Mouse (Mus musculus) midbrain, postnatal 0 days (tissue): Measurements from ENCODE around the gene Adcy6. TPM values are rescaled to one million over a fixed set of nuclear protein-coding genes. Genes with fewer than 3 reads are reported as not detected.

Experiments
- ATAC-seq: fragments of 200-750 bp; cut with Nextera tagmentation; 2 replicates; pipeline ENCODE4 v1.8.0; 2017; ENCODE audit warnings: moderate number of reproducible peaks, mild to moderate bottlenecking, moderate TSS enrichment, moderate library complexity; ENCODE audit not compliant: low FRiP score
- DNase-seq: peaks from one replicate; pipeline ENCODE4 v3.0.0-alpha.2; 2015; ENCODE audit warnings: low spot score
- H3K27ac ChIP-seq: fragments of 300-500 bp; sonication (generic); 2 replicates; pipeline ENCODE4 v1.5.1; 2014; ENCODE audit warnings: low read depth, mild to moderate bottlenecking, low read length, mixed read lengths
- H3K27me3 ChIP-seq: fragments of 300-500 bp; sonication (generic); 2 replicates; pipeline ENCODE4 v1.6.1; 2014; ENCODE audit warnings: low read length, control low read depth, mixed read lengths; ENCODE audit not compliant: insufficient read depth
- H3K36me3 ChIP-seq: fragments of 300-500 bp; sonication (generic); 2 replicates; pipeline ENCODE4 v1.6.1; 2014; ENCODE audit warnings: low read length, control low read depth, mixed read lengths; ENCODE audit not compliant: insufficient read depth
- H3K4me1 ChIP-seq: fragments of 300-500 bp; sonication (generic); 2 replicates; pipeline ENCODE4 v1.6.1; 2014; ENCODE audit warnings: mild to moderate bottlenecking, control low read depth, antibody characterized with exemption, low read length, mixed read lengths; ENCODE audit not compliant: insufficient read depth
- H3K4me2 ChIP-seq: fragments of 300-500 bp; sonication (generic); 2 replicates; pipeline ENCODE4 v1.6.1; 2014; ENCODE audit warnings: low read depth, mild to moderate bottlenecking, low read length, mixed read lengths; ENCODE audit not compliant: poor library complexity, severe bottlenecking
- H3K4me3 ChIP-seq: fragments of 300-500 bp; sonication (generic); 2 replicates; pipeline ENCODE4 v1.5.1; 2014; ENCODE audit warnings: low read depth, mild to moderate bottlenecking, low read length, moderate library complexity
- H3K9ac ChIP-seq: fragments of 300-500 bp; sonication (generic); replicated peaks from 2 replicates; pipeline ENCODE4 v1.6.1; 2014; ENCODE audit warnings: mild to moderate bottlenecking, low read length, moderate library complexity, mixed read lengths; ENCODE audit not compliant: poor library complexity, severe bottlenecking
- H3K9me3 ChIP-seq: fragments of 300-500 bp; sonication (generic); 2 replicates; pipeline ENCODE4 v1.6.1; 2016; ENCODE audit warnings: low read length, control low read depth
- CTCF ChIP-seq: IDR thresholded peaks from 2 replicates; pipeline ENCODE4 v1.5.1; 2016; ENCODE audit warnings: antibody characterized with exemption, mild to moderate bottlenecking
- WGBS: fragments of 180-500 bp; shearing (Covaris S2); extraction: QIAGEN DNeasy Blood & Tissue Kit; methylation state at CpG from one replicate; pipeline ENCODE4 v1.1.7; 2014; 5-methylcytosine and 5-hydroxymethylcytosine counted together
- polyA plus RNA-seq: library from polyadenylated mRNA; unstranded; fragments of >200 nt; fragmentation: Nextera tagmentation; extraction: Ambion mirVana; gene quantifications from 2 replicates; pipeline ENCODE4 v1.2.1, GENCODE M21; 2015
- total RNA-seq: library from RNA; depleted of rRNA; stranded (reverse); fragments of >200 nt; gene quantifications from 2 replicates; pipeline ENCODE4 v1.2.3, GENCODE M21; 2014

The Adcy6 gene
- total and polyA plus RNA-seq, 2 experiments from 2014 or later: 5.5 to 38.0 TPM

DNA sequence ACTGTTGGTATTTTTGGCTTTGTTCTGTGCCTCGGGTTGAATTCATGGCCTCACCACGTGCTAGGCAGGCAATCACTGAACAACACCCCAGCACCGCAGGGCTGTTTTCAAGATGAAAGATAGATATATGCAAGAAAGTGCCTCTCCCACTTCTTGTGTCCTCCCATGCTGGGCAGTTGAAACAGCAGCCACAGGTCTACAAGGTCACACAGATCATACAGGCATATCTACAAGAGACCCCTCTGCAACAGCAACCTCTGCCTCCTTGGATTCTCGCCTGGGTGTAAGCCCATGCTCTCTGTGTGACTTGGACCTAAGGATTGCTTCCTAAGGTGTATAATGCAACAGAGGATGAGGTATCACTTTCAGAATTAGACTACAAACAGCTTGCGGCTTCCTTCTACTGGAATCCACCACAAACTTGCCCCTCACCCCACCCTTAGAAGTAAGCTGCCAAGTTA, 13.5 kb upstream of the Adcy6 start:
- no peaks in the 10 kb centered on the region for H3K9me3 ChIP-seq
- no peak for ATAC-seq
- H3K9ac ChIP-seq: no peak overlapping the region
- peaks cover 2% of the 10 kb centered on the region; the same call in 1 of the 2 replicates for H3K4me1 ChIP-seq
- H3K27me3 ChIP-seq: peaks cover 3% of the 10 kb centered on the region; the same call in 1 of the 2 replicates
- H3K4me2 ChIP-seq: no peak overlapping the region
- no peak for DNase-seq
- no peak overlapping the region for H3K4me3 ChIP-seq
- TF ChIP-seq CTCF: no peak
- 61% methylated on average over 5 of the region's 5 CpGs for WGBS
- H3K27ac ChIP-seq: no peak overlapping the region
- H3K36me3 ChIP-seq: no peaks in the 10 kb centered on the region

- DNase-seq: no peak
- Histone ChIP-seq H3K27ac (no peak overlapping the region), H3K4me3 (no peak overlapping the region), H3K36me3 (no peaks in the 10 kb centered on the region), H3K4me2 (no peak overlapping the region), H3K9ac (no peak overlapping the region), H3K9me3 (no peaks in the 10 kb centered on the region), H3K27me3 (peaks cover 3% of the 10 kb centered on the region; the same call in 1 of the 2 replicates), H3K4me1 (no peaks in the 10 kb centered on the region)
- no peak for ATAC-seq
- WGBS: 22% methylated on average over 6 of the region's 6 CpGs
- no peak for TF ChIP-seq CTCF
Measured at GRCm38 (mm10) chr15:98622721-98623120, 12.8 kb upstream of the Adcy6 start.

GRCm38 (mm10) chr15:98622199-98622598, 12.3 kb upstream of the Adcy6 start:
- peaks cover 3% of the 10 kb centered on the region; the same call in 1 of the 2 replicates for H3K27me3 ChIP-seq
- H3K9ac ChIP-seq: no peak overlapping the region
- H3K36me3 ChIP-seq: no peaks in the 10 kb centered on the region
- H3K4me3 ChIP-seq: no peak overlapping the region
- ATAC-seq (no peak), DNase-seq (no peak)
- 11% methylated on average over 7 of the region's 7 CpGs for WGBS
- no peaks in the 10 kb centered on the region for H3K9me3 ChIP-seq
- H3K4me2 ChIP-seq: no peak overlapping the region
- H3K27ac ChIP-seq: no peak overlapping the region
- no peak for TF ChIP-seq CTCF
- no peaks in the 10 kb centered on the region for H3K4me1 ChIP-seq

DNA sequence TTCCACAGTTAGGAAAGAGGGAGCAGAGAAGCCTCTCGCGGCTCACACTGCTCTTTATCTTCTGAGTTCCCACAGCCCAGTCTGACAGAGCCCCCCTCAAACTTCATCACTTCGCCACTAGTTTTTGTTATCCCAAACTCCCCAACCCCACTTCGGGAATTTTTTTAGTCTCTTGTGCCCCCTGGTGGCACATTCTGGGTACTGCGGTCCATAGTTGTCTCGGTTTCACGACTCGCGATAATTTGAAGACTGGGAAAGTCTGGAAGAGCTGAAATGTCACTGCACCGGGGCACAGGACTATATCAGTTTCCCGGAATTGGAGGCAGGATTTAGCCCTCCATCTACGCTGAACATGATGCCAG, 7.3 kb upstream of the Adcy6 start:
- Histone ChIP-seq H3K9me3 (no peaks in the 10 kb centered on the region), H3K27ac (no peak overlapping the region), H3K36me3 (no peaks in the 10 kb centered on the region), H3K4me2 (no peak overlapping the region), H3K9ac (no peak overlapping the region), H3K4me3 (no peak overlapping the region), H3K4me1 (no peaks in the 10 kb centered on the region), H3K27me3 (peaks cover 3% of the 10 kb centered on the region; the same call in 1 of the 2 replicates)
- peak; percentile 80 for DNase-seq
- 2% methylated on average over 12 of the region's 12 CpGs for WGBS
- ATAC-seq: 0 out of 2 replicates have a peak, but pooled peaks have one; percentile 62
- TF ChIP-seq CTCF: peak; percentile 93

DNA sequence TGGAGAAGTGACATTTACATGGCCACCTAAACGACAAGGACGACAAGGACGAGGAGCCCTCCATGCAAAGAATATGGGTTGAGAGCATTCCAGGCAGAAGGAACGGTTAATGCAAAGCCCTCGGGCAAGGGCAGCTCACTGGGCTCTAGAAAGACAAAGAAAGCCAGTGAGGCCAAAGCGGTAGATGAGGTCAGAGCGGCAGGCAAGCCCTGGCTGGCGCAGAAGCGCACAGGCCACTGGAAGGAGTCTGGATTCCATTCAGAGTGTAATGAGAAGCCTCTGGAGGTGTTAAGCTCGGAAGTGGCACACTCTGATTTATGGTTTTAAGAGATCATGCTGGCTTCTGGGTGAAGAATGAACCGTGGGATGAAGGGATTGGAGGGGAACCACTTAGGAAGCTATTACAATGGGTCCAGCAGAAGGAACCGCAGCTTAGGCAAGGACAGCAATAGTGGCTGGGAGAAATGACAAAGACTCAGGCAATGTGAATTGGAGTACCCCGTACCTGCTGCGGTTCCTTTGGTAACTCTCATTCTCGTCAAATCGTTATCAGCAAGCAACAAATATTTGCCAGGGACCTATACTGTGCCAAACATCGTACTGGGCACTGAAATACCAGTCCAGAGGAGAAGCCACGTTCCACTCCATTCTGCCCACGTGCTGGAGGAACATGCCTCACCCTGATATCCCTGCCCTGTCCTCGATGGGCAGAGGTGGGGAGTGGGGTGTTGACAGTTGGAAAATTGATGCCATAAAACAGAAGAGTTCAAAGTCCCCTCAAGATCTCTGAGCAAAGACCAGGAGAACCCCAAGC, 6.7 kb upstream of the Adcy6 start:
- Histone ChIP-seq H3K36me3 (no peaks in the 10 kb centered on the region), H3K4me1 (no peaks in the 10 kb centered on the region), H3K4me3 (no peak overlapping the region), H3K4me2 (no peak overlapping the region), H3K9ac (no peak overlapping the region), H3K27ac (no peak overlapping the region), H3K27me3 (peaks cover 3% of the 10 kb centered on the region; the same call in 1 of the 2 replicates), H3K9me3 (no peaks in the 10 kb centered on the region)
- no peak for TF ChIP-seq CTCF
- ATAC-seq (no peak), DNase-seq (no peak)
- WGBS: 49% methylated on average over 20 of the region's 20 CpGs

- Histone ChIP-seq H3K9ac (no peak overlapping the region), H3K27ac (no peak overlapping the region), H3K36me3 (no peaks in the 10 kb centered on the region), H3K27me3 (peaks cover 3% of the 10 kb centered on the region; the same call in 1 of the 2 replicates), H3K4me3 (no peak overlapping the region), H3K4me2 (no peak overlapping the region), H3K4me1 (no peaks in the 10 kb centered on the region), H3K9me3 (no peaks in the 10 kb centered on the region)
- 71% methylated on average over 6 of the region's 6 CpGs for WGBS
- ATAC-seq (no peak), DNase-seq (no peak)
- no peak for TF ChIP-seq CTCF
Measured at GRCm38 (mm10) chr15:98615751-98616150, 5.9 kb upstream of the Adcy6 start.
